Mouse (Mus musculus) embryonic facial prominence, embryonic 14.5 days (tissue): Measurements from ENCODE around the gene Rasl2-9. TPM values are rescaled to one million over a fixed set of nuclear protein-coding genes. Genes with fewer than 3 reads are reported as not detected.
"Not testable (repeated sequence)": the region's sequence is repeated elsewhere in the genome, so short reads cannot be mapped to it uniquely, and the experiment has no call there.

Source experiments
- ATAC-seq: fragments of 200-750 bp; cut with Nextera tagmentation; 2 replicates; pipeline ENCODE4 v1.8.0; 2017; ENCODE audit warnings: low read depth, moderate number of reproducible peaks, moderate TSS enrichment
- DNase-seq: peaks from one replicate; pipeline ENCODE4 v3.0.0-alpha.2; 2015; ENCODE audit warnings: low spot score
- H3K27ac ChIP-seq: fragments of 300-500 bp; sonication (generic); replicated peaks from 2 replicates; pipeline ENCODE4 v1.5.1; 2014; ENCODE audit warnings: low read depth, mild to moderate bottlenecking, low read length, moderate library complexity
- H3K27me3 ChIP-seq: fragments of 300-500 bp; sonication (generic); replicated peaks from 2 replicates; pipeline ENCODE4 v1.6.1; 2014; ENCODE audit warnings: low read length; ENCODE audit not compliant: control insufficient read depth, insufficient read depth
- H3K36me3 ChIP-seq: fragments of 300-500 bp; sonication (generic); 2 replicates; pipeline ENCODE4 v1.6.1; 2014; ENCODE audit warnings: low read length, mixed read lengths; ENCODE audit not compliant: control insufficient read depth, insufficient read depth
- H3K4me1 ChIP-seq: fragments of 300-500 bp; sonication (generic); 2 replicates; pipeline ENCODE4 v1.6.1; 2014; ENCODE audit warnings: antibody characterized with exemption, low read length; ENCODE audit not compliant: control insufficient read depth, insufficient read depth
- H3K4me2 ChIP-seq: fragments of 300-500 bp; sonication (generic); 2 replicates; pipeline ENCODE4 v1.6.1; 2014; ENCODE audit warnings: low read depth, mild to moderate bottlenecking, low read length, moderate library complexity, mixed read lengths
- H3K4me3 ChIP-seq: fragments of 300-500 bp; sonication (generic); 2 replicates; pipeline ENCODE4 v1.5.1; 2014; ENCODE audit warnings: low read depth, mild to moderate bottlenecking, low read length
- H3K9ac ChIP-seq: fragments of 300-500 bp; sonication (generic); 2 replicates; pipeline ENCODE4 v1.6.1; 2014; ENCODE audit warnings: low read depth, mild to moderate bottlenecking, low read length, moderate library complexity, mixed read lengths
- H3K9me3 ChIP-seq: fragments of 300-500 bp; sonication (generic); 2 replicates; pipeline ENCODE4 v1.6.1; 2016; ENCODE audit warnings: low read length; ENCODE audit not compliant: control insufficient read depth
- WGBS: fragments of 180-500 bp; shearing (Covaris S2); extraction: QIAGEN DNeasy Blood & Tissue Kit; methylation state at CpG from one replicate; pipeline ENCODE4 v1.1.7; 2014; 5-methylcytosine and 5-hydroxymethylcytosine counted together
- polyA plus RNA-seq: library from polyadenylated mRNA; unstranded; fragments of >200 nt; fragmentation: Nextera tagmentation; extraction: Ambion mirVana; gene quantifications from 2 replicates; pipeline ENCODE4 v1.2.1, GENCODE M21; 2014

Gene Rasl2-9
- polyA plus RNA-seq, 1 experiment from 2014 or later = 0.22 TPM

DNA sequence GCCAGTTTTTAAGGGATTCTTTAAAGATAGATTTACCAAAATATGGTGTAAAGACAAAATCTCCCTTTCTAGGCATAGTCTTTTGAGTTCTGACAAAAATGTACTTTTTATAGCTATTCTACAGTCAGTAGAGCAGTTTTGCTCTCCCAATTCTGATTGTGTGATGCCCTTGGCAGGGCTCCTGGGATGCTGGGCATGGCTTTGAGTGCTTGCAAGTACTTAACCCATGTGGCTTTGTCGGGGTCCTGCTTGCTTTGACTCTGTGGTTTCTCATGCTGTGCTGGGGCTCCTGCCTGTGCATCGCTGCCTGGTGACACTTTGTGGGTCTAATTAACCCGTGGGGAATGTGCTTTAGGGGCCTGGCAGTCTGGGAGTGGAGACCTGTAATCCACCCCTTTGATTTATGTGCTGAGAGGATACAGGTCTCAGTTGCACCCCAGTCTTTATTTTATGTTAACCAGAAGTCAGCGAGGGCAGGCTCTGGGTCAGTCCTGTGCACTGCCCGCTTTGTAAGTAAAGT lies 38.8 kb downstream of the Rasl2-9 start:
- DNase-seq = no peak
- ATAC-seq = no peak
- 87% methylated on average over 5 of the region's 5 CpGs for WGBS
- Histone ChIP-seq H3K9ac (no peak overlapping the region), H3K27ac (no peak overlapping the region), H3K9me3 (no peaks in the 10 kb centered on the region), H3K27me3 (no peaks in the 10 kb centered on the region), H3K36me3 (peaks cover 68% of the 10 kb centered on the region), H3K4me1 (peaks cover under 1% of the 10 kb centered on the region; the same call in 1 of the 2 replicates), H3K4me2 (no peak overlapping the region), H3K4me3 (no peak overlapping the region)

DNA sequence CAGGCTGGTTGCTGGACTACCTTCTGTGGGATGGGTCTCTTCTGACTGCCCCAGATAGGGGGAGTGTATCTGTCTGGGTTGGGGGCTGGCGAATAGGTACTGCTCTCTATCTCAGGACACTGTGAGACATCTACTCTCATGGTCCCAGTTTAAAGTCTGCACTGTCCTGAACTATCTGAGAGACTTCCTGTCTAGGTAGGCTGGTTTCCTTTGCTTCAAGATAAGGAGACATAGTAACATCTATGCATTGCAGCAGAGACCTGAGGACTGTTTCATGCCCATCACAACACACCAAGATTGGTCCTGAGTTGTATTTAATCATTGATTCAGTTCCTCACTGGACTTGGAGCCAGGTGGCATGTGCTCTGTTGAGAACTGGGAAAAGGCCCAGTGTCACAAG lies 40.2 kb downstream of the Rasl2-9 start:
- 92% methylated on average over 1 of the region's 1 CpGs for WGBS
- Histone ChIP-seq H3K4me3 (no peak overlapping the region), H3K9ac (no peak overlapping the region), H3K4me2 (no peak overlapping the region), H3K36me3 (peaks cover 56% of the 10 kb centered on the region), H3K27me3 (no peaks in the 10 kb centered on the region), H3K4me1 (peaks cover 10% of the 10 kb centered on the region; the same call in 1 of the 2 replicates), H3K27ac (no peak overlapping the region), H3K9me3 (no peaks in the 10 kb centered on the region)
- no peak for DNase-seq
- no peak for ATAC-seq

DNA sequence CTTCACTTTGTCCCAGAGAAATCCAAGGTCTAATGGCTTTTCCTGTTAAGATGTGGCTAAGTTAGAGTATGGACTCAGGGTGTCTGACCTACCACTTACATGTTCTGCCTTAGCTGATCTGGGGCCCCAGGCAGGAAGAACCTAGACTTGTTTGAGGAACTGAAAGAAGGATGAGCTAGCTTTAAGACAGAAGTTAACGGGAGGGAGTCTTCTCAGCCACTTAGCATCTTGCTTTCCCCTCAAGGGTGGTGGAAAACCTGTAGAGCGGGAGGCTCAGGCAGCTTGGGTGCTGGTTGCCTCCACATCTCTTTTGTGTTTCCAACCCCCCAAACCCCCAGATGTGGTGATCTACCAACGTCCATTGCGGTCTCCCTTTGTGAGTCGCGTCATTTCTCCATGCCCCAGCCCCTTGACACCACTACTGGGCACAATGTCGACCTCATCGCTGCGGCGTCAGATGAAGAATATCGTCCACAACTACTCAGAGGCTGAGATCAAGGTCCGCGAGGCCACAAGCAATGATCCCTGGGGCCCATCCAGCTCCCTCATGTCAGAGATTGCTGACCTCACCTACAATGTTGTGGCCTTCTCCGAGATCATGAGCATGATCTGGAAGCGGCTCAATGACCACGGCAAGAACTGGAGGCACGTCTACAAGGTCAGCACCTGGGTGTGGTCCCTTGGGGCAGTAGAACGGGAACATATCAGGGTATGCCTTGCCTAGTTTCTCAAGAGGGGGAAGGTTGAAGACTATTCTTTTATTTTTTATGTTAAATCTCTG lies 42.2 kb downstream of the Rasl2-9 start:
- H3K9ac ChIP-seq = no peak overlapping the region
- H3K4me3 ChIP-seq = no peak overlapping the region
- ATAC-seq (no peak), DNase-seq (no peak)
- no peaks in the 10 kb centered on the region for H3K9me3 ChIP-seq
- H3K27ac ChIP-seq = no peak overlapping the region
- no peak overlapping the region for H3K4me2 ChIP-seq
- WGBS = 89% methylated on average over 18 of the region's 18 CpGs
- H3K36me3 ChIP-seq = peaks cover 54% of the 10 kb centered on the region
- peaks cover 10% of the 10 kb centered on the region; the same call in 1 of the 2 replicates for H3K4me1 ChIP-seq
- H3K27me3 ChIP-seq = no peaks in the 10 kb centered on the region

DNA sequence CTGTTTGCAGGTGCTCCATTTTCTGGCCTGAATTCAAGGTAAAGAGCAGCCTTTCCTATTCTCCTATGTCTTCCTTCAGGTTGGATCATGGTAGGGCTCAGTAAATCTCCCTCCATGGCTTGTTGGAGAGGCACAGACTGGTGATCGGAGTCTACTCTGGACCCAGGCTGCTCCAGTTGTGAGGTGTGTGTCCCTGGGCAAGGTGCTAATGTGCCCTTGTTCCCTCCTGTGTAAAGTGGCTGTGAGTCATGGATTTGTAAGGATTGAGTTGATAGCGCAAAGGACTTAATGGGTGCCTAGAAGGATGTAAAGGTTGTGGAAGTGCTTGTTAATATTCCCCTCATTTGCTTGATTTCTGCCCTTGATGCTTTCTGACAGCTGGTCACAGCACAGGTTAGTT lies 43.8 kb downstream of the Rasl2-9 start:
- H3K9me3 ChIP-seq = no peaks in the 10 kb centered on the region
- H3K4me1 ChIP-seq = peaks cover 10% of the 10 kb centered on the region; the same call in 1 of the 2 replicates
- H3K9ac ChIP-seq = no peak overlapping the region; the same call in 1 of the 2 replicates
- ATAC-seq (no peak), DNase-seq (no peak)
- 94% methylated on average over 2 of the region's 2 CpGs for WGBS
- H3K27me3 ChIP-seq = no peaks in the 10 kb centered on the region
- no peak overlapping the region for H3K27ac ChIP-seq
- peak overlapping the region; percentile 0; the same call in 1 of the 2 replicates for H3K4me3 ChIP-seq
- H3K36me3 ChIP-seq = peaks cover 64% of the 10 kb centered on the region
- 0 out of 2 replicates have a peak overlapping the region, but pooled peaks have one; percentile 12 for H3K4me2 ChIP-seq

DNA sequence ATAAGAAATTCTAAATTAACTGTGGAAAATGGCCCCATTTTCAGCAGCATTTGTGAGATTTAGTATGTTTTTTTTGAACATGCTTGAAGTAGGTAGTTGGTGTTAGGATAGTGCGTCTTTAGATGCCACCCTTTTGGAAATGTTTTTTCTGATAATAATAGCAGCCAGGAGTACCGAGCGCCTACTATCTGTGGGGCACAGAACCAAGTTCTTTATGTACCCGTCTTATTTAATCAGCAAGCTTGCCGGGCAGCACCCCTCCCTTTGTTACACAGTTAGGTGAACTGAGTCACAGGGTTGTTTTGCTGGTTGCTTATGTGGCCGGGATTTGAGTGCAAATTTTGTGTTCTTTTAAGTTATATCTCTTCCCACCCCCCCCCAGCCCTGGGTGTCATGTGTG lies 44.5 kb downstream of the Rasl2-9 start:
- H3K9ac ChIP-seq = peak overlapping the region; percentile 98
- WGBS = 72% methylated on average over 6 of the region's 6 CpGs
- DNase-seq = no peak
- peak overlapping the region; percentile 69 for H3K4me2 ChIP-seq
- no peaks in the 10 kb centered on the region for H3K9me3 ChIP-seq
- H3K27ac ChIP-seq = no peak overlapping the region
- H3K27me3 ChIP-seq = no peaks in the 10 kb centered on the region
- H3K4me1 ChIP-seq = peaks cover 10% of the 10 kb centered on the region; the same call in 1 of the 2 replicates
- peaks cover 65% of the 10 kb centered on the region for H3K36me3 ChIP-seq
- peak overlapping the region; percentile 100 for H3K4me3 ChIP-seq
- ATAC-seq = no peak

DNA sequence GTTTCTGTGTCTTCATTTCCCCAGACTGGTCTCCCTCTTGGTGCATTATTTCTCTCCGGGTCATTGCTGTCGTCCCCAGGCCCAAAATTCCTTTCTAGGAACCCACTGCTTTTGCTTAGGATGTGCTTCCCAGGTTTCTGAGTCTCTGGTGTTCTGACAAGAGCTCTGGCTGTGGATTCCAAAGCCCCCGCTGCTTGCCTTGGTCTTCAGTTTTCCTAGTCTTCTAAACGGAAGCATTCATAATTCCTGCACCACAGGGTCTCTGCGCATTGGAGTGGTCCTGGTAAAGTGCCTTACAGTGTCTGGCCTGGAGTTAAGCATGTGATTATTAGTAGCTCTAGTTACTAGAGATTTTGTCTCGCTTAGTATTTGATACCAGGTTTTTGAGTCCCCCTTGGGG lies 44.9 kb downstream of the Rasl2-9 start:
- ATAC-seq (no peak), DNase-seq (no peak)
- peak overlapping the region; percentile 100 for H3K4me3 ChIP-seq
- no peaks in the 10 kb centered on the region for H3K9me3 ChIP-seq
- WGBS = 8% methylated on average over 6 of the region's 6 CpGs
- peak overlapping the region; percentile 98 for H3K9ac ChIP-seq
- peak overlapping the region; percentile 69 for H3K4me2 ChIP-seq
- peak overlapping the region; percentile 94 for H3K27ac ChIP-seq
- peaks cover 10% of the 10 kb centered on the region; the same call in 1 of the 2 replicates for H3K4me1 ChIP-seq
- H3K36me3 ChIP-seq = peaks cover 65% of the 10 kb centered on the region
- H3K27me3 ChIP-seq = no peaks in the 10 kb centered on the region

DNA sequence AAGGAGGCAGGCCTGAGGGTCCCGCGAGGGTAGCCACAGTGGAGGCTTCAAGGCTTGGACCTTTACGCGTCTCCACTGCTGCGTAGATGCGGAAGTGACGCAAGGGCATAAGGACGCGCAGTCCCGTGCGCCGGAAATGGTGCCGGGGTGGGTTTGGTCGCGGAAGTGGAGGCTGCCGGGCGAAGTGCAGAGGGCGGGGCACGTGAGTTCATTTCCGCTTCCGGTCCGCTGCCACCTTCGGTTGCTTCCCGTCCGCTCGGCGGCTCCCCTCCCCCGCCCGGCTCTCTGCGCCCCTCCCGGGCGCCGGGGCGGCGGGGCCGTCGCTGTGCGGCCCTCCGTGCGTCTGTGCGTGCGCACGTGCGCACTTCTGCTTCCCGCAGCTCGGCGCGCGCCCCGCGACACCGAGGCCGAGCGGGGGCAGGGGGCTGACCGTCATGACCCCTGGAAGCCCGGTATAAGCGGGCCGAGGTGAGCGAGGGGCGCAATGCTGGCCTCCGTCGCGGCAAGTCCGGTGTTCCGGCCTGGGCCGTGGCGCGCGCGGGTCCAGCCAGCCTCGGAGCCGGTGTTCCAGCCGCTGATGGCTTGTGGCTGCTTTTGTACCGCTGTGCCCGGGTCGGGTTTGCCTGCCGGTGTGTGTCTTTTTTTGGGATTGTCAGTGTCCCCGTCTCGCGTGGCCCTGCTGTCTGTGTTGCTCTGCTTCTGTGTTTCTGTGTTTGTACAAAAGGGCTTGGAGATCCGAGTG lies 45.6 kb downstream of the Rasl2-9 start, which contains the start of gene Epn1:
Epn1 (plus strand) TSS at position 226 of the 742 bp plus-strand sequence.
- Histone ChIP-seq H3K36me3 (peaks cover 64% of the 10 kb centered on the region), H3K9ac (peak within 1 kb of the TSS; percentile 98)
- WGBS = 2% methylated on average over 18 of the region's 81 CpGs

DNA sequence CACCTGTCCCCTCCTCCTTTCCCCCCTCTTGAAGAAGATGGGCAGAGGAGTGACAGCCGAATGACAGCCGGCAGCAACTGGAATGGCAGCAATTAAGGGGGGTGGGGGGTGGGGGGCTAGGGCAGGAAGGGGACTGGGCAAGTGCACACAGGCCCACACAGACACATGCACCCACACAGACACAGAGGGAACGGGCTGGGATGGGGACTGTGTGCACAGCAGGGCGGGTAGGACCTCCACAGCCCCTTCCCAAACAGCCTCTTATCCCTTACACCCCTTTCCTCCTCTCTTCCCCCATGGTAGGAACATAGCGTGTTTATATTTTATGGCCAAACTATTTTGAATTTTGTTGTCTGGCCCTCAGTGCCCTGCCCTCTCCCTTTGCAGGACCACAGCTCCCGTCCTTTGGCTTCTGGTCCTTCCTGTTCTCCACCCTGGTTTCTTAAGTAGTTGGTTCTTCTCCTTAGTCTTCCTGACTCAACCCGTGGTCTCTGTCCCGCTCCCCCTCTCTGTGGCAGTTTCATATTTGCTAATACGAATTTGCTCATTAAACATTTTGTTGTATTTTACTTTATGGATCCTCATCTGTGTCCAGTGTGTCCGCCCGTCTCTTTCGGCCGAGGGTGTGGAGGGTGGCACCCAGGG lies 46.3 kb downstream of the Rasl2-9 start:
- peak overlapping the region; percentile 100 for H3K4me3 ChIP-seq
- peak overlapping the region; percentile 69 for H3K4me2 ChIP-seq
- peak overlapping the region; percentile 98 for H3K9ac ChIP-seq
- 36% methylated on average over 9 of the region's 13 CpGs for WGBS
- not testable (repeated sequence) for H3K27me3 ChIP-seq, H3K4me1 ChIP-seq, DNase-seq, H3K9me3 ChIP-seq, ATAC-seq
- peaks cover 64% of the 10 kb centered on the region for H3K36me3 ChIP-seq
- H3K27ac ChIP-seq = peak overlapping the region; percentile 94

More for the DNA sequence above, 45.6 kb downstream of the Rasl2-9 start, which contains the start of gene Epn1:
- ATAC-seq = peak; percentile 98
- Histone ChIP-seq H3K27ac (peak within 1 kb of the TSS; percentile 94), H3K4me1 (peaks cover 10% of the 10 kb centered on the region; the same call in 1 of the 2 replicates), H3K4me3 (peak within 1 kb of the TSS; percentile 100), H3K9me3 (no peaks in the 10 kb centered on the region), H3K27me3 (no peaks in the 10 kb centered on the region), H3K4me2 (peak within 1 kb of the TSS; percentile 69)
- DNase-seq = peak; percentile 98
